Mouse (Mus musculus): ENCODE data around the gene Zfp266.

Zfp266 gene

DNA sequence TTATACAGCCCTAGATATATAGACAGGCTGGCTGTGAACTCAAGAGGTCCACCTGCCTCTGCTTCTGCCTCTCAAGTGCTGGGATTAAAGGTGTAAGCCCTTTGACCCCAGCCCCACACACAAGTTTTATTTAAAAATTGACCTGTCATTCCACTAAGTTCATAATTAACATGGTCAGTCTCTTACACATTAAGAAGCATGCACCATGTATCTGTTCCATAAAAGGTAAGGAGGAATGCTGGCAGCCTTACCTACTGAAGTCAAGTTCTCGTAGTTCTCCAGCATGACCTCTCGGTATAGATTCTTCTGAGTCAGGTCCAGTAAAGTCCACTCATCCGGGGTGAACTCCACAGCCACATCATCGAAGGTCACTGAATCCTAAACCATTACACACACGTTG, 16.4 kb downstream of the Zfp266 start:
- in situ Hi-C loops (cut with MboI; ENCODE audit: low pct_unique_long_range_greater_than_20kb in 1 of 2, low sequenced_read_pairs in 2 of 2, unreplicated experiment in 1 of 2): no loop called here

DNA sequence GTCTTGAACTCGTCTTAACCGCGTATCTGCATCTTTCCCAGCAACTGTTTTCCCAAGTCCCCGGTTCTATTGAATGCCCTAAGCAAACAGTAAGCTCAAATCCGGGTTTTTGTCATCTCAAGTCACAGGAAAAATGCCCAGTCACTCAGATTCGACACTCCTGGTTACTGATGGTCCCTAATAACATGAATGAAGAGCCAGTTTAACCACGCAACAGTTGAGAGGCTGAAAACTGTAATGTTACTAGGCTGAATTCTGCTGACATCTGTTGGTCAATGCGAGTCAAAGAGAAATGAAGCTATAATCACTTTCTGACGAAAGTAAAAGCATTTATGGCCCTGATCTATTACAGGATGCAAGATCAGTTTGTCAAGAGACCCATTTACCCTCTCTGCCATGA, 27.9 kb downstream of the Zfp266 start:
- in situ Hi-C loops (cut with MboI; ENCODE audit: low pct_unique_long_range_greater_than_20kb in 1 of 2, low sequenced_read_pairs in 2 of 2, unreplicated experiment in 1 of 2): no loop called here

DNA sequence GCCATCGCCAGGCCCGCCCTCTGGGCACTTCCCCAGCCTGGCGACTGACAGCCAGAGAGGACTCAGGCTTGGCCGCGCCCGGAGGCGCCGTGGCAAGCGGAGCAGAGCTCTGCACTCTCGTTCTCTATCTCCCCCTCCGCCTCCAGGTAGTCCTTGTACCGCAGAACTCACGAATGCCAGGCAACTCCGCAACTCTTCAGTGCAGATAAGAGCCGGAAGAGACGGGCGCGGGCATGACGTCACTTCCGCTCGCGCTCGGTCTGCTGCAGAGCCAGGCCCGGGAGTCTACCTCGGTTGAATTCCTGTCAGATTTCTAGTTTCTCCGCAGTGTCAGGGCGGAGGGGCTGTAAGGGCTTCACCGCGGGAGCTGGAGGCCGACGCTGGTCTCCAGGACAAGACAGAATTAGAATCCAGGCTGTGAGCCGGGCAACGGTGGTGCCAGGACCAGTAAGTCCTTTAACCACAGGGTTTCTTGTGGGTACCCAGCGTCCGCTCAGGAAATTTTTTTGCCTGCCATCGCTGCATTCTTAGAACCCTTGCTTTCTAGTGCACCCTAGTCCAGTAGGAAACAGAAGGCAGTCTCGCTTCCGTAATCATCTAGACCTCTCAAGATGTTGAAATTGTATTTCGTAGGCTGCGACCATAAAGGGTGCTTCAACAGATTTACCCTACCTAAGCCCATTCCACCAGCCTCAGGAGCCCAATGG, 28.5 kb downstream of the Zfp266 start, which contains the start of gene Zfp426:
Gene Zfp426 (minus strand): TSS at position 220 of the 707 bp plus-strand sequence.
- in situ Hi-C loops (cut with MboI; ENCODE audit: low pct_unique_long_range_greater_than_20kb in 1 of 2, low sequenced_read_pairs in 2 of 2, unreplicated experiment in 1 of 2): no loop called here

DNA sequence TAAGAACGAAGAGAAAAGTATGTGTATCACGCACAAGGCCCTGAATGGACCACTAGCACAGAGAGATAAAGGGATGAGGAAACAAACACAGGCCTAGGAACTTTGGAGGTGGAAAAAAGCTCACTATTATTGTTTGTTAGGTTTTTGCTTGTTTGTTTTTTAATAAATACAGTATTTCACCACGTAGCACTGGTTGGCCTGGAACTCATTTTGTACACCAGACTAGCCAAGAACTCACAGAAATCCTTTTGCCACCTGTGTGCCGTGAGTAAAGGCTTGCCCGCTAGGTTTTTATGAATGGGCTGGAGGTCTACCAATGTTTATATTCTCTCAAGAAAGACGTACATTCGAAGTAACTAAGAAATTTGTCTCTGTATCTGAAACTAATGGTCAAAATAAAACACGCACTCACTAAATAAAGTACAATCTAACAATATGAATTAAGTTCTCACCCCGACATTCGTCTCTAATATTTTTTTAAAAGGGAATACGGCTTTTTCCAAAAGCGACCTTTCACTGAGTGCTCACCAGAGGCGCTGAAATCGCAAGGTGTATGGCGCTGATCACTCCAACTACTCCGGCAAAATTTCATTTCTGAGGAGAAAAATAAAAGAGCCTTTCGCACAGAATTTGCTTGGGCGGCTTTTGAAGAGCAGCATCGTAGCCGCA, 29.2 kb downstream of the Zfp266 start:
- in situ Hi-C loops (cut with MboI; ENCODE audit: low pct_unique_long_range_greater_than_20kb in 1 of 2, low sequenced_read_pairs in 2 of 2, unreplicated experiment in 1 of 2): no loop called here

DNA sequence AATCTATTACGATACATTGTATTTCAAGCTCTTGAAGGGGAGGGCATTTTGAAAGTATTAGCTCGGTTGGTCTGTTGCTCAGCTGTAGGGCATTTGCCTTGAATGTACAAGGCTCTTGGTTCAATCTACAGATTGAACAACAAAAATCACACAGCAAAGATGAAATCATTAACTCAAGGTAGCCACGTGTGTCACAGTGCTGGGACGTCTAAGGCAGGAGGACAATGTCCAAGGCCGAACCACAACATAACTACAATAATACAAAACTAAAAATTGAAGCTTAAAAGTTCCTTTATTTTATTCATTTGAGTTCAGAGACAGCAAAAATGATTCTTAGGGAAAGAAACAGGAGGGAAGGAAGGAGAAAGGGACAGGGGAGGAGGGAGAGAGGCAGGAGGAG, 31.7 kb downstream of the Zfp266 start:
- in situ Hi-C loops (cut with MboI; ENCODE audit: low pct_unique_long_range_greater_than_20kb in 1 of 2, low sequenced_read_pairs in 2 of 2, unreplicated experiment in 1 of 2): no loop called here

DNA sequence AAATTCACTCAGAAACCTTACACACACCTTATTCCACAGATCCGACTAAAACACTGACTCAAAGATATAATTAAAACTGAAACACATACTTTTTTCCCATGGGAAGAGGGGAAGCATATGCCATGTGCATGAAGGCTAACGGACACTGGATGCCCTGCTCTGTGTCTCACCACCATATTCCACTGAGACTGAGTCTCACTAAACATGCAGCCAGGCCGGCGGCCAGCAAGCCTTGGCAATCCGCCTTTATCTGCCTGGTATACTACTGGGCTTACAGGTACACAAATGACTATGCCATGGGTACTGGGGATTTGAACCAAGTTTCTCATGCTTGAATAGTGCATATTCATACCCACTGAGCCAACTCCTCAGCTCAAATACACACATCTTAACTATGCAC, 41.8 kb downstream of the Zfp266 start:
- in situ Hi-C loops (cut with MboI; ENCODE audit: low pct_unique_long_range_greater_than_20kb in 1 of 2, low sequenced_read_pairs in 2 of 2, unreplicated experiment in 1 of 2): no loop called here

DNA sequence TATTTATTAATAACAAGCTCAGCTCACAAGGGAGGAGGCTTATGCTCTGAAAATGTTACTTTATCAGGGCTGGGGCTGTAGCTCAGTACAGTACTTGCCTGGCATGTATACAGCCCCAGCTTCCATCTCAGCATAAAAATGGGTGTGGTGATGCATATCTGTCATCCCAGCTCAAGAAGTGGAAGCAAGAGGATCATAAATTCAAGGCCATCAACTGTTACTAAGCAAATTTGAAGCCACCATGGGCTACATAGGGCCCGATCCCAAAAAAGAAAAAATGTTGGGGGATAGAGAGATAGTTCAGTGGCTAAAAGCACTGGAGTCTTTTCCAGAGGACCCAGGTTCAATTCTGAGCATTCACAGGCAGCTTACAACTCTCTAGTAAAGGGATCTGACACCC, 44.6 kb downstream of the Zfp266 start:
- in situ Hi-C loops (cut with MboI; ENCODE audit: low pct_unique_long_range_greater_than_20kb in 1 of 2, low sequenced_read_pairs in 2 of 2, unreplicated experiment in 1 of 2): no loop called here

DNA sequence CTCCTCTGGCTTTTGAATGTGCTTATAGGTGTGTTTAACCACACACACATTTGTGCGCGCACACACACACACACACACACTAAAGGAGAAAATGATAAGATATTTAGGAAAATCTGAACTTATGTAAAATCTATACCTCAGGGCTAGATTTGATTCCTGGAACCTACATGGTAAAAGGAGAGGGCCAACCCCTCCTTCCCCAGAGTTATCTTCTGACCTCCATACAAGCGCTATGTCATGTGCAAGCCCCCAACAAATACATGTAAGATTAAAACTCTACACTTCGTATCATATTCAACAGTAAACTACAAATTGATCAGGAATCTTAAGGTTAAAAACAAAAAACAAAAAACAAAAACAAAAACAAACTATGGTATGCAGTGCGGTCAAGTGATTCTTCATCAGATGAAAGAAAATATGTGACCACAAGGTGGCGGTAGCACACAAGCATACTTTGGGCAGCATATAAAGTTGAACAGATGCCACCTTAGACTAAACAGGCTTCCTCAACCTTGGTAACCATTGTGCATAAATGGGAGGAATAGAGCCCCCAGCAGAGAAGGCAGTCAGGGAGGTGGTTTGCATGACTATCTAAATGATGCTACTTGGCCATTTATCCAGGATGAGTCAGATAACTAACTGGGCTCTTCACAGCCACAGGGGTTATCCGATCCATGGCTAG, 54.3 kb downstream of the Zfp266 start:
- in situ Hi-C loops (cut with MboI; ENCODE audit: low pct_unique_long_range_greater_than_20kb in 1 of 2, low sequenced_read_pairs in 2 of 2, unreplicated experiment in 1 of 2): loop anchor here in 1 of 2 experiments (10.0 kb wide), 1 partner anchor 148 kb away; no protein-coding TSS in a partner anchor

DNA sequence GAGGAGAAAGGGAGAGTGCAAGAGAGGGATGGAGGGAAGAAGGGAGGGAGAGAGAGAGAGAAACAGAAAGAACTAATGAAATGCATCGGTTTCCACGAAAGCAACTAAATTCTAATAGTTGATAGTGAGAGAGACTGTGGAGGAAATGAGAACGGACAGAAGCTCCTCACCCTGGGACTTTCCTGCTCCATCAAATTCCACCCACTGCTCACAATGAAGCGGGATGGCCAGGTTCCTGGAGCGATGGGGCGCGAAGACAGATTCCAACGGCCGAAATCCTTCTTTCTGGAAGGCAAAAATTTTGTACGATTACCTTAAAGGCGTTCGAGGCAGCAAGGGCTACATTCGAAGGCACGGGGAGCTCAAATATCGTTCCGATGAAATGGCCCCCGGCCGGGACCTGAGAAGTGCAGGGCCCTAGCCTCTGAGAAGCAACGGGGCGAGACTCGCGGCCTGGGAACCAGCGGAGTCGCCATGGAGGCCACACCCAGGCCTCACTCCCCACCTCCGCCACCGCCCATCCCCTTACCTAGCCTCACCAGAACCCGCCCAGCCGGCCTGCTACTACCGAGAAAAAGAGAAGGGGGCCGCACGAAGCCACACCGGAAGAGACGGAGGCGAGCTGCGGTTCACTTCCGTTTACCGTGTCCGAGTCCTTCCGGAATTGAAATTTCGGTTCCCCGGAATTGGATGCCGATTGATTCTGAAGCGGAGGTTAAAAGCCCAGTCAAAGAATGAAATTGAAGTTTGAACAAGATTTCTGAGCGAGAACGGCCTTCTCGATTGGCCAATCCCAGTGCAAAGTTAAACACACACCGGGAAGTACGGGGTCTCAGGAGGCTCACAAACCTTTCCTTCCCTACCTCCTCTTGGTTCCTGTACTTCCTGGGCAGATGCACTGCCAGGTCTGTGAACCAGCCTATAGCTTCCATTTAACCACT, 61.6 kb downstream of the Zfp266 start, which contains the start of gene Zfp26:
Gene Zfp26 (minus strand): TSS at position 786 of the 941 bp plus-strand sequence.
- in situ Hi-C loops (cut with MboI; ENCODE audit: low pct_unique_long_range_greater_than_20kb in 1 of 2, low sequenced_read_pairs in 2 of 2, unreplicated experiment in 1 of 2): loop anchor here in 1 of 2 experiments (10.0 kb wide), 1 partner anchor 155 kb away; no protein-coding TSS in a partner anchor

DNA sequence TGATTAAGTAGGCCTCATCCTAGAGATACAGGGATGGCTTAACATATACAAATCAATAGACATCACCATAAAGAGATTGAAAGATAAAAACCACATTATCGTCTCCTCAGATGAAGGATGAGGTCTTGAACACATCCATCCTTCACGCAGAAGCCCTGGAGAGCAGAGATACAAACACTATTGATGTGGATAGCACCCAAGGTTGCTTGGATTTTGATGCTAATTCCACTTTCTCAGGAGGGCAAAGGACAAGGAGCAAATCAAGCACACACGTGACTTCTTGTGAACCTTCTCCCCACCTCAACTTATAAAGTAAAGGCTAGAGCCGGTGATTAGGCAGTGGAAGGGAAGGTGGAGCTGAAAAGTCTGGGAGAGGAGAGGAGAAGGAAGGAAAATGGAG, 67.6 kb downstream of the Zfp266 start:
- in situ Hi-C loops (cut with MboI; ENCODE audit: low pct_unique_long_range_greater_than_20kb in 1 of 2, low sequenced_read_pairs in 2 of 2, unreplicated experiment in 1 of 2): no loop called here

DNA sequence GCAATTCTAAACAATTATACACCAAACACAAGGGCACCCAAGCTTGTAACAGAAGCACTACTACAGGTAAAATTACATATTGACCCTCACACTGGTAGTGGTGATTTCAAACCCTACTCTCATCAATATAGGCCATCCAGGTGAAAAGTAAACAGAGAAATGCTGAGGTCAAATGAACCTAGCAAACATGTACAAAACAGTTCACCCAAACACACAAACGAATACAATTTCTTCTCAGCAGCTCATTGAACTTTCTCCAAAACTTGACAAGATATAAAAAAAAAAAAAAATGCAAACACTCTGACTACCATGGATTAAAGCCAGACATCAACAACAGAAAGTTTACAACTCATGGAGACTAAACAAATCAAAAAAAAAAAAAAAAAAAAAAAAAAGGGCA, 69.7 kb downstream of the Zfp266 start:
- in situ Hi-C loops (cut with MboI; ENCODE audit: low pct_unique_long_range_greater_than_20kb in 1 of 2, low sequenced_read_pairs in 2 of 2, unreplicated experiment in 1 of 2): no loop called here

Data from mouse embryonic stem cell (cell line).